Mouse (Mus musculus) lung, postnatal 14 days (tissue): ENCODE data around the gene Tnnt3.

Source experiments
- DNase-seq: peaks from one replicate; pipeline ENCODE4 v3.0.0; 2021

Gene Tnnt3

GRCm38 (mm10) chr7:142510021-142510777 lies 11.6 kb downstream of the Tnnt3 start:
- DNase-seq, result peak; percentile 27

GRCm38 (mm10) chr7:142514048-142514447 lies 15.4 kb downstream of the Tnnt3 start:
- no peak for DNase-seq

- no peak for DNase-seq
Measured at GRCm38 (mm10) chr7:142516221-142516978, 17.8 kb downstream of the Tnnt3 start.

GRCm38 (mm10) chr7:142517531-142517930 lies 18.9 kb downstream of the Tnnt3 start:
- DNase-seq, result no peak

- DNase-seq, result no peak
Measured at GRCm38 (mm10) chr7:142520331-142520730, 21.7 kb downstream of the Tnnt3 start.

- peak; percentile 52 for DNase-seq
Measured at GRCm38 (mm10) chr7:142522352-142522751, 23.7 kb downstream of the Tnnt3 start.

- no peak for DNase-seq
Measured at GRCm38 (mm10) chr7:142523200-142523990, 24.8 kb downstream of the Tnnt3 start.

- DNase-seq, result peak; percentile 15
Measured at GRCm38 (mm10) chr7:142525342-142526178, 26.9 kb downstream of the Tnnt3 start.

- no peak for DNase-seq
Measured at GRCm38 (mm10) chr7:142529350-142529749, 30.7 kb downstream of the Tnnt3 start.

- no peak for DNase-seq
Measured at GRCm38 (mm10) chr7:142531973-142532521, 33.4 kb downstream of the Tnnt3 start.

GRCm38 (mm10) chr7:142532671-142533058 lies 34.0 kb downstream of the Tnnt3 start, which contains the start of gene Mrpl23:
Mrpl23 (plus strand) TSS chr7:142532686.
- no peak for DNase-seq

GRCm38 (mm10) chr7:142533059-142533855 lies 34.6 kb downstream of the Tnnt3 start:
- DNase-seq, result peak; percentile 90

- DNase-seq, result no peak
Measured at GRCm38 (mm10) chr7:142535116-142535515, 36.5 kb downstream of the Tnnt3 start.

- DNase-seq, result no peak
Measured at GRCm38 (mm10) chr7:142535832-142536231, 37.2 kb downstream of the Tnnt3 start.

- DNase-seq, result no peak
Measured at GRCm38 (mm10) chr7:142537181-142537580, 38.5 kb downstream of the Tnnt3 start.

- DNase-seq, result peak; percentile 78
Measured at GRCm38 (mm10) chr7:142537879-142538278, 39.2 kb downstream of the Tnnt3 start.

GRCm38 (mm10) chr7:142538291-142538690 lies 39.7 kb downstream of the Tnnt3 start:
- DNase-seq, result no peak

- DNase-seq, result no peak
Measured at GRCm38 (mm10) chr7:142538766-142539165, 40.1 kb downstream of the Tnnt3 start.

GRCm38 (mm10) chr7:142539828-142540227 lies 41.2 kb downstream of the Tnnt3 start:
- DNase-seq, result no peak

- DNase-seq, result no peak
Measured at GRCm38 (mm10) chr7:142542771-142543303, 44.2 kb downstream of the Tnnt3 start.

GRCm38 (mm10) chr7:142545967-142546366 lies 47.3 kb downstream of the Tnnt3 start:
- DNase-seq, result no peak
